Mouse (Mus musculus): ENCODE measurements around the gene Mamdc2.
A peak's percentile ranks its signal among the peaks of the same experiment; 100 is the strongest.

DNA sequence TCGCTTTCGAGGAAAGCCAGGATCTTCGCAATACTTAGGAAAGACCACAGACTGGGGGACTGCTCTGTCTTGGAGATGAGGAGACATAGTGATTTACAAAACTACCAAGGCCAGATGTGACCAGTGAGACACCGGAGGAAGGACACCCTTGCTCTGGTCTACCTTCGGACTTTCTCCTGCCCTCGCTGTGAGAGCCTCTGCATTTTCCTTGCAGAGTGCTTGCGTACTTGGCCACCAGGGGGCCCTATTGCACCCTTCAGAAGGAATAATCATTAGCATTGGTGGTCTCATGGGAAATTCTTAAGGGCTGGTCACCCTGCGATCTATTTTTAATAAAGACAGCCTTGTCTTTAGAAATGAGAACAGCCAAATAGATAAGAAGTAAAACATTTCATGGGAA is 75.0 kb downstream of the Mamdc2 start:
- TF ChIP-seq CTCF (IDR thresholded peaks at IDR 0.05; ENCODE audit: low read depth, low read length) (peak; percentile 93), POLR2A (IDR thresholded peaks at IDR 0.05; ENCODE audit: borderline replicate concordance, low read depth, low read length) (no peak)
